Mouse (Mus musculus): ENCODE data around the gene Josd1.
A peak's percentile ranks its signal among the peaks of the same experiment; 100 is the strongest.

The Josd1 gene

GRCm38 (mm10) chr15:79657837-79658530, 29.7 kb downstream of the Josd1 start:
- DNase-seq, result peak; percentile 89 to 94

DNA sequence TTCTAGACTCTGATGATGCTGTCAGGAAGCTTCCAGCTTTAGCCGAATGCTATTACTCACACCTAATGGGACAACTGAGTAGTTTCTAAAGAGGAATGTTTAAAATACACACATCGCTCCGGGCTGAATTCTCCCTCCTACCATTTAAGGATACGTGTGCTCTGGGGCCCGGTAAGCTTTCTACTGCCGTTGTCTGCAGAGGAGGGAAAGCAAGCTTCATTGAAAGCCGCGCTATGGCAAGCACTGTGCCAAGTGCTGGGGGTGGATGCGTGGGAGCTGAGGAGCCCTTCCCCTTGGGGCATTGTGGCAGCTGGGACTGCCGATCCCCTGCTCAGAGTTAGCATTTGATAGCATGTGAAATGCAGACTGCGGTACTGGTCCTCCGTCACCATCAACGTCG, 31.3 kb downstream of the Josd1 start:
- no peak for DNase-seq

DNA sequence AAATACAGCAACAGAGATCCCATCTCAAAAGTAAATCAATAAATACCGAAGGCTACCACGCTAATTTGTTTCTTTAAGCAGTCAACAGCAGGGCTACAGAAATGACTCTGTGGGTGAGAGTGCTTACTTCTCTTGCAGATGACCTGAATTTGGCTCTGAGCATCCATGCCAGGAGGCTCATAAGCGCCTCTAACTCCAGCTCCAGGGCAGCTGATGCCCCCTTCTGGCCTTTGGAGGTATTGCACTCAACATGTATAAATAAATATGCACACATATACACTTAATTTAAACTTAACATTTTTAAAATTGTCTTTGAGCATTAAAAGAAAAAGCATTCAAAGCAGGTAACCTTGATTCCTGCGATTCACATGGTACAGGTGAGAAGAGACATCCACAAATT, 36.2 kb downstream of the Josd1 start:
- no peak for DNase-seq

- DNase-seq, result peak; percentile 21 to 30
Observed at GRCm38 (mm10) chr15:79650569-79650968, 37.1 kb downstream of the Josd1 start.

DNA sequence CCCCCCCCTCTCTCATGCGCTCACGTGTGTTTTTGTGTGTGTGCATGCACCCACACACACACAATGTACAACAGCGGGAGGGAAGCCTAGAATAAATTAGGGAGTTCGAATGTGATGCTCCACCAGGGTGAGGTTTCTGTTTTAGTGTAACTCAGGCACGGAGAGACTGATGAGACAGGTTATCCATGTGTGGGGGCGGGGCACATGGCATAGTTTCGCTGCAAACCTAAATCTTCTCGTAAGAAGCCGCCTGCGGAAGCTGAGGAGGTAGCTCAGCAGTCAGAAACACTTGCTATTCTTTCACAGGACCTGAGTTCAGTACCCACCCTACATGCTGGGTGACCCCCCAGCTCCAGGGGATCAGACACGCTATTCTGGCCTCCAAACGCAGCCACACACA, 39.6 kb downstream of the Josd1 start:
- no peak for DNase-seq

- no peak for DNase-seq
Observed at GRCm38 (mm10) chr15:79645483-79645882, 42.2 kb downstream of the Josd1 start.

DNA sequence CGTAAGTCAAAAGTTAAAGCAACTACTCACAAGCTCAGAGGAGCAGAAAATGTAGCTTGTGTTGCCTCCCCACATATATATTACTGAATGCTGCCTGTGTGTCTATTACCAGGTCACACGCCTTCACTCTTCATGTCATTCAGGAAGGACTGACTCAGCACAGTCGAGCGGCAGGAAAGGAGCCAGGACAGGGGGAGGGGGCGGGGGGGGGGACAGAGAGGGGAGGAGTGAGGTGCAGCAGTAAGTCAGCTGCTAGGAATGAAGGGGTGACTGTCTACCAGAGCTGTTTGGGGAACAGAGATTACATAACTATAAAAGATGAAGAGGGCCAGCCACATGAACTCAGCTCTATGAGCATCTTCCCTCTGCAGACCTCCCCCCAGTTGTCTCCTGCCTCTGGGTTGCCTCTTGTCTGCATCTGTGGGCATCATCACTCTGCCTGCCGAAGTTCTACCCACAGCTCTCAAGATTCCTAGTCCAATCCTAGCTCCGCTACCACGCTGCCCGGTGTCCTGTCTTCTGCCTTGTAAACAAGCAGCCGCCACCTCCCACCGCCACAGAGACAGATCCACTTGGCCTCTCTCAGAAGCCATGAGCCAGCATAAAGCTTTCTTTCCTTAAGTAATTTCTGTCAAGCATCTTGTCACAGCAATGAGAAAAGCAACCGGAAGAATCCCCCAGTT, 46.4 kb downstream of the Josd1 start:
- no peak for DNase-seq

DNA sequence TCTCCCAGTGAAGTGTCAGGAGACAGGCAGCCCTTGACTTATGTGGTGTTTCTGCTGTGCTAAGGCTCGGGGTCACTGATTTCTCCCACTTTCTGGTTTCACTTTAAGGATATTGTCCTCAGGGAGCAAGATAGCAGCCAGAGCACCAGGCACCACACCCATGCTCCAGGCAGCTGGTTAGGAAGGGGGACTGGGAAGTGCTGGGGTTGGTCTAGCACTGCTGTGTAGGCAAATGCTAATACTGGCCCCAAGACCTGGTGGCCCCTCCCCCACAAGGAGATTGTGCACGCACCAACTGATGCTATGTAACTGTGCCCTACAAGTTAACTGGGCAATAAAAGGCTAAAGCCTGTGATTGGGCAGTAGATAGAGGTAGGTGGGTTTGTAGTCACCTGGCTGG, 57.2 kb downstream of the Josd1 start:
- DNase-seq, result no peak
